Mouse (Mus musculus): Measurements from ENCODE around the gene Jam3. TPM values are rescaled to one million over a fixed set of nuclear protein-coding genes. Genes with fewer than 3 reads are reported as not detected.

Jam3 gene
- polyA plus RNA-seq, 1 experiment from 2014 or later, result 146 TPM

DNA sequence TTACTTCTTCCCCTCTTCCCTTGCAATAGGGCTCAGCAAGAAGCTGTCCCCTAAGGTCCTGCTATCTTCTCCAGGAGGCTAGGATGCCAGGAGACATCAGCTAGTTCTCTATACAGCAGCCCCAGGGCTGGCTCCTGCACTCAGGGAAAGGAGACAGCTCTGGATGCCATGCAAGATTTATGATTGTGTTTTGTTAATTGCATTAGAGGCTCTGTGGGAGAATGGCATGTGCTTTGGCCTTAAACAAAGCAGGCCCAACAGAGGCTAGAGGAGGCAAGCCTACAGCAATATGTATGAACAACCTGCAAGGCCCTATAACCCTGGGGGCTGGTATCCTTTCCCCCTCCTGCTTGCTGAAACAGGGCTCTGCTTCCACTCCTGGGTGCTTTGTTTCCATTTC is 30.6 kb upstream of the Jam3 start:
- no peak for DNase-seq (ENCODE audit: extremely low spot score, low spot score)
- H3K36me3 ChIP-seq (replicated peaks), result no peaks in the 10 kb centered on the region
- 0 out of 2 replicates have a peak overlapping the region, but pooled peaks have one; percentile 48 for H3K27ac ChIP-seq
- no peaks in the 10 kb centered on the region for H3K27me3 ChIP-seq (ENCODE audit: poor library complexity, severe bottlenecking)
- H3K9me3 ChIP-seq, result no peaks in the 10 kb centered on the region
- peaks cover 8% of the 10 kb centered on the region for H3K4me1 ChIP-seq
- H3K4me3 ChIP-seq, result no peak overlapping the region

DNA sequence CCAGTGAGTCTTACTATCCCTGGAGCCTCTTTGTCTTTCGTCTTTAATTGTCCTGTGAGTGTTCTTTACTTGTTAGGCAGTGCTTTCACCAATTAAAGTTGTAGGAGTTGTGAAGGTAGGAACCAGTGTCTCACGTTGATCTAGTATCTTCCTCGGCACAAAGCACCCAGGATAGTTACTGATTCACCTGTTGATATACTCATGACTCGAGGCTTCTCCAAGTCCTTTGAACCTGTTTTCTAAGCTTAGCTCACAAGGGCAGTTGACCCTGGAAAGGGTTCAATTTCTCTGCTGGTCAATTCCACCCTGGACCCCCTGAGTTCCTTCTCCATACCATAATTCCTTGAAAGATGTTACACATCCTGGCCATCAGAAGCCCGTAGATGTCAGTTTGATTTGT is 26.9 kb upstream of the Jam3 start:
- H3K27ac ChIP-seq, result no peak overlapping the region
- no peaks in the 10 kb centered on the region for H3K36me3 ChIP-seq (replicated peaks)
- H3K27me3 ChIP-seq (ENCODE audit: poor library complexity, severe bottlenecking), result no peaks in the 10 kb centered on the region
- H3K4me1 ChIP-seq, result peaks cover 8% of the 10 kb centered on the region
- no peak overlapping the region for H3K4me3 ChIP-seq
- no peak for DNase-seq (ENCODE audit: extremely low spot score, low spot score)
- H3K9me3 ChIP-seq, result no peaks in the 10 kb centered on the region
- WGBS, result 85% methylated on average over 5 of the region's 5 CpGs

DNA sequence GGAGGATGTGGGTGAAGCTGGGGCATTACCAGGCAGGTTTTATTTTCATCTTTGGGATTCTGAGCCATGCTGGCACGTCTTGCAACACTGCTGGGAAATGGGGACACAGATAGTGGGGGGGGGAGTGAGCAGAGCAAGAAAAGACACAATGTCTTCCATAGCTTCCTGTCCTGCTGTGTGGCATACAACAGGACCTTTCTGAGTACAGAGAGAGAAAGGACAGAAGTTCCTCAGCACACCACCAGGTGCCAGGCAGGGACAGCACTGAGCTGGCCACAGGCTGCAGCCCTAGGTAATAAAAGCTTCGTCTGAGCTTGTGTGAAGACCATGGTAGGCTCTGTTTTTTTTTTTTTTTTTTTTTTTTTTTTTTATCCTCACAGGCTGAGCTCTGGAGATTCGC is 25.3 kb upstream of the Jam3 start:
- H3K27ac ChIP-seq, result no peak overlapping the region
- H3K36me3 ChIP-seq (replicated peaks), result no peaks in the 10 kb centered on the region
- no peak for DNase-seq (ENCODE audit: extremely low spot score, low spot score)
- H3K4me3 ChIP-seq, result no peak overlapping the region
- WGBS, result 70% methylated on average over 3 of the region's 3 CpGs
- peaks cover 6% of the 10 kb centered on the region for H3K4me1 ChIP-seq
- H3K27me3 ChIP-seq (ENCODE audit: poor library complexity, severe bottlenecking), result no peaks in the 10 kb centered on the region
- H3K9me3 ChIP-seq, result no peaks in the 10 kb centered on the region

DNA sequence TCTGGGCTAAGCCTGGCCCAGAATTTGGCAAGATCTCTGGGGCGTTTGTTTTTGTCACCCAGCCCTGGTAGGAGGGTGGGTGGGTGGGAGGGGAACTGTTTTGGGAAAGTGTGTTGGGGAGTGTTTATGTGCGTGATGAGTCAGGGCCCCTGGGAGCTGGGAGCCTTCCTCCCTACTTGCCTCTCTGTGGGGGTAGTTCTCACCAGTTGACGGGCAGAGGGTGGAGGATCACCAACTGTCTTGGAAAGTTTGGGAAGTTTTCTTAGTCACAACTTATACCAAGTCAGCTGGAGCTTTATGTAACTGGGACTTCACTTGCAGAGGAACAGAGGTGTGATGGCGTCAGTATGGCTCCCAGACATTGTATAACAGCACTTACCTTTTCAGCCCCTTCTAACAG is 23.7 kb upstream of the Jam3 start:
- no peaks in the 10 kb centered on the region for H3K9me3 ChIP-seq

DNA sequence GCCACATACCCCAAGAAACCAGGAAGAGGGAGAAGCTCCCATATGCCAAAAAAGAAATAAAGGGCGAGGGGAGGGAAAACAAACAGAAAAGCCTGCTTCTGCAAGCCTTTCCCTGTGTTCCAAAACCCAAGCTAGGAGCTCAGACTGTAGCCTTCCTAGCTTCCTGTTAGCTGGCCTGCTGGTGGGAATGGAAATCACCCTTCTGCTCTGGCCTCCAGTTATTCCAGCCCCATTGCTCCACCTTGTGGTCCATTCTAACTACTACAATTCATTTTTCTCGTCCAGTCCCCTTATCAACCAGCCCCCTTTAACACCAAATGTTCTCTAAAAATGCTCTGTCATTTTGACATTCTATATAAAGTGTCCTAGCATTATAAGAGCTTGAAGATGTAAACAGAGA is 20.9 kb upstream of the Jam3 start:
- Histone ChIP-seq H3K4me1 (peaks cover 16% of the 10 kb centered on the region), H3K36me3 (replicated peaks) (no peaks in the 10 kb centered on the region), H3K4me3 (no peak overlapping the region), H3K27me3 (ENCODE audit: poor library complexity, severe bottlenecking) (no peaks in the 10 kb centered on the region), H3K27ac (no peak overlapping the region), H3K9me3 (no peaks in the 10 kb centered on the region)
- DNase-seq (ENCODE audit: extremely low spot score, low spot score), result peak; percentile 57
- 1% methylated on average over 2 of the region's 2 CpGs for WGBS

More for the DNA sequence above, 23.7 kb upstream of the Jam3 start:
- Histone ChIP-seq H3K27me3 (ENCODE audit: poor library complexity, severe bottlenecking) (no peaks in the 10 kb centered on the region), H3K4me1 (peaks cover 12% of the 10 kb centered on the region), H3K27ac (no peak overlapping the region), H3K4me3 (no peak overlapping the region), H3K36me3 (replicated peaks) (no peaks in the 10 kb centered on the region)
- WGBS, result 78% methylated on average over 4 of the region's 4 CpGs
- no peak for DNase-seq (ENCODE audit: extremely low spot score, low spot score)

DNA sequence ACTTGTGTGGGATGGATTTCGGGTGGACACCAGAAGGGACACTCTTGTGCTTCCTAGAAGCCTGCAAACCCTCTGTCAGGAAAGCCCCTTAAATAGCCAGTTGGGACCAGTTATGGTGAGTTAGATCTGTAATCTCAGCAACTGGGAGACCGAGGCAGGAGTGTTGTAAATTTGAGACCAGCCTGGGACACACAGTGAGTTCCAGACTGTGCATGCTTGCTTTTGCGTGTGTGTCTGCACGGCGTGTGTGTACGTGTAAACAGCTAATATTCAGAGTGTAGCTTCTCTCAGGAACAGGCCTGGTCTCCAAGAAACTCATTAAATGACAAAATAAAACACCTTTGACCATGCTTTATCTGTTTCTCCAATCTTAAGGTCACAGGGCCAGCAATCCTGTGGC is 20.5 kb upstream of the Jam3 start:
- no peak for DNase-seq (ENCODE audit: extremely low spot score, low spot score)
- Histone ChIP-seq H3K27me3 (ENCODE audit: poor library complexity, severe bottlenecking) (no peaks in the 10 kb centered on the region), H3K36me3 (replicated peaks) (no peaks in the 10 kb centered on the region), H3K9me3 (no peaks in the 10 kb centered on the region), H3K4me1 (peaks cover 16% of the 10 kb centered on the region), H3K27ac (no peak overlapping the region), H3K4me3 (no peak overlapping the region)
- 91% methylated on average over 6 of the region's 6 CpGs for WGBS

DNA sequence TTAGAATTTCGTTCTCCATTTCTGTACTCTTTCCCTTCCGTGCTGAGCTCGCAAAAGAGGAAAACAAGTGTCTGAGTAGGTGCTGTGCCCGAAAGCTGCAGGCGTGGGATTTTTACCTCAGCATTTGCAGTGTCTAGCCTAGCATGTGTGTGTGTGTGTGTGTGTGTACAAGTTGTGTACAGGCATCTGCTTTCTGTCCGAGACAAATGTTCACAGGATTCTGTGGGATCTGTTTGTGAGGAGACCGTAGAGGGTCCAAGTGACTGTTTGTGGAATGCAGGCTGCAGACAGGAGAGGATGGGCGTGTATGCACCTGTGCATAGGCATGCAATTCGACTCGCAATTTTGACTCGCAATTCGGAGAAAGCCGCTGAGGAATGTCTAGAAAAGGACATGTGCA is 20.0 kb upstream of the Jam3 start:
- peaks cover 16% of the 10 kb centered on the region for H3K4me1 ChIP-seq
- DNase-seq (ENCODE audit: extremely low spot score, low spot score), result no peak
- no peak overlapping the region for H3K27ac ChIP-seq
- H3K4me3 ChIP-seq, result no peak overlapping the region
- no peaks in the 10 kb centered on the region for H3K36me3 ChIP-seq (replicated peaks)
- WGBS, result 89% methylated on average over 13 of the region's 13 CpGs
- H3K27me3 ChIP-seq (ENCODE audit: poor library complexity, severe bottlenecking), result no peaks in the 10 kb centered on the region
- H3K9me3 ChIP-seq, result no peaks in the 10 kb centered on the region

DNA sequence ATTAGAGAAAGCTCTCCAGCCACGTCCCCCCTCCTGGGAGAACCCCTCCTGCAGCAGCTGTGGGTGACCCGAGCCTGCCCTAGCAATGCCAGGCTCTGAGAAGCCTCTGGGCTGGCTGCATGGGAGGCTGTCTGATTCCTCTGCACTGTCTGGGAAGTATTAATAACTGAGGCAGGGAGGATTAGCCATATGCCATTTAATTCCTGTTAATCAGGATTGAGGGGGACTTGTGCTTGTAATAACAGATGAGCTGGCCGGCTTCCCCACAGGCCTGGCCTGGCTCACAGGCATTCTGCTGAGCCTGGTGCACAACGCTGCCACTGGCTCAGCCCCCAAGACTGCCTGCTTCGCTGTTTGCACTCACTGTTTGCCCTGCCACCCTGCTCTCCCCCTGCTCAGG is 18.9 kb upstream of the Jam3 start:
- no peaks in the 10 kb centered on the region for H3K9me3 ChIP-seq
- WGBS, result 14% methylated on average over 5 of the region's 5 CpGs

DNA sequence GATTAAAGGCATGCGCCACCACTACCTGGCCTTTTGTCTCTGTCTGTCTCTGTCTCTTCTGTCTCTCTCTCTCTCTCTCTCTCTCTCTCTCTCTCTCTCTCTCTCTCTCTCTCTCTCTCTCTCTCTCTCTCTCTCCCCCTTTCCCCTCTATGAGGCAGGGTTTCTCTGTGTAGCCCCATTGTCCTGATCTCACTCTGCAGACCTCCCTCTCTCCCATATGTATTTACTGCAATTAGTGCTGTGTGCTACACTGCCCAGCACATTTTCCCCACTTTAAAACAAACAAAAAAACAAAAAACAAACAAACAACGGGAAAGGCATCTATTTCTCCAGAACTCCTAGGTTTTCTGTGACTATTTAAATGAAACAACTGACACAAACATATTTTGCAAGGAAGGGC is 18.4 kb upstream of the Jam3 start:
- H3K4me1 ChIP-seq, result peaks cover 16% of the 10 kb centered on the region
- peak overlapping the region; percentile 65; the same call in 1 of the 2 replicates for H3K27ac ChIP-seq
- DNase-seq (ENCODE audit: extremely low spot score, low spot score), result no peak
- no peak overlapping the region for H3K4me3 ChIP-seq
- WGBS, result 55% methylated on average over 2 of the region's 2 CpGs
- H3K36me3 ChIP-seq (replicated peaks), result no peaks in the 10 kb centered on the region
- no peaks in the 10 kb centered on the region for H3K27me3 ChIP-seq (ENCODE audit: poor library complexity, severe bottlenecking)
- no peaks in the 10 kb centered on the region for H3K9me3 ChIP-seq

More for the DNA sequence above, 18.9 kb upstream of the Jam3 start:
- Histone ChIP-seq H3K27me3 (ENCODE audit: poor library complexity, severe bottlenecking) (no peaks in the 10 kb centered on the region), H3K27ac (peak overlapping the region; percentile 65; the same call in 1 of the 2 replicates), H3K36me3 (replicated peaks) (no peaks in the 10 kb centered on the region), H3K4me1 (peaks cover 16% of the 10 kb centered on the region), H3K4me3 (no peak overlapping the region)
- DNase-seq (ENCODE audit: extremely low spot score, low spot score), result no peak

DNA sequence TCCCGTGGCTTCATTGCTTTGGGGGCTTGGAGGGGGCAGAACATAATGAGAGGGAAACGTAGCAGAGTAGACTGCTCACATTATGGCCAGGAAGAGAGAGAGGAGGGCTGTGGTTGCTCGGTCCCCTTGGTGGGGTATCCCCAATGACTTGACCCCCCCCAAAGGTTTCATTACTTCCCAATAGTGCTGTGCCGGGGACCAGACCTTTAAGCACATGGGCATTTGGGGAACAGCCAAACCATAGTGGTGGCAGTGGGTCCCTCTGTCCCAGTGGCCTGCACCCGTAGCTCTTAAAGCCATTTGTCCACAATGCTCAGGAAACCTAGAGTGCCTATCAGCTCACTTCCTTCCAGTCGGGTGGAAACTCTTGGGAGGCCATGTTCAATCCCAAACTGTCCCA is 17.6 kb upstream of the Jam3 start:
- WGBS, result 86% methylated on average over 6 of the region's 6 CpGs
- Histone ChIP-seq H3K27ac (no peak overlapping the region), H3K36me3 (replicated peaks) (no peaks in the 10 kb centered on the region), H3K4me3 (no peak overlapping the region), H3K9me3 (no peaks in the 10 kb centered on the region), H3K4me1 (peaks cover 16% of the 10 kb centered on the region), H3K27me3 (ENCODE audit: poor library complexity, severe bottlenecking) (no peaks in the 10 kb centered on the region)
- DNase-seq (ENCODE audit: extremely low spot score, low spot score), result no peak

DNA sequence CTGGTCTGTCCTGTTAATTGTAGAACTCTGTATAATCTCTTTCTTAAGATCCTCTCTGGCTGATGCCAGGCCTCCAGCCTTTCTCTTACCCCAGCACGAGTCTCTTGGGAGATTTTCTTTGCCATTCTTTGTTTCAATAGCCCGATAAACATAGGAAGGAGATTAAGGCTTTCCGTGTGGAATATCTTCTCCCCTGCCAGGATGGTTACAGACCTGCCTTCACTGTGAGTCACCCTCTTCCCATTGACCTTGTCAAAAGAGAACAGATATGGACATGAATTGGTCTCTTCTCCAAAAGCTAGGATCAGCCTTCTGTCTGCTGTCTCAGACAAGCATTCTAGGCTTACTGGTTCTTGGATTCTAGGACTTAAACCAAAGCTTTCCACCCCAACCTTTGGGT is 15.5 kb upstream of the Jam3 start:
- Histone ChIP-seq H3K36me3 (replicated peaks) (no peaks in the 10 kb centered on the region), H3K4me1 (peaks cover 22% of the 10 kb centered on the region), H3K27ac (no peak overlapping the region), H3K27me3 (ENCODE audit: poor library complexity, severe bottlenecking) (no peaks in the 10 kb centered on the region), H3K4me3 (no peak overlapping the region), H3K9me3 (no peaks in the 10 kb centered on the region)
- no peak for DNase-seq (ENCODE audit: extremely low spot score, low spot score)
- 64% methylated on average over 3 of the region's 3 CpGs for WGBS

DNA sequence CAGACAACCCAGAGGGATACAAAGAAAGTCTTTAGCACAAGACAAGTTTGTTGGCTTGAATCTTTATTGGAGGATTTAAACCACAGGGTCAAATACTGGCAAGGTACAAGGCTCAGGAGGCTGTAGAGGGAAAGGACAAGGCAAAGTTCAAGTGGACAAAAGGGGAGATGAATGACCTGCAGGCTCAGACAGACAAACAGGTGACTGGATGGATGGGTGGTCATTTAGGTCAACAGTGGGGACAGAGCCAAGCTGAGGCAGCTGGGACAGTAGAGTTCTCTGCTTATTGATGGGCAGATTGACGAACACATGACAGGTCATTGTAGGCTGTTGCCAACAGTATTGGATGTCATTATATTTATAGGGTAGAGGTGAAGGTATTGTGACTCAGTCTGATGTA is 11.8 kb upstream of the Jam3 start:
- Histone ChIP-seq H3K4me1 (peaks cover 37% of the 10 kb centered on the region), H3K27ac (no peak overlapping the region), H3K36me3 (replicated peaks) (no peaks in the 10 kb centered on the region), H3K9me3 (no peaks in the 10 kb centered on the region), H3K4me3 (no peak overlapping the region), H3K27me3 (ENCODE audit: poor library complexity, severe bottlenecking) (no peaks in the 10 kb centered on the region)
- 94% methylated on average over 1 of the region's 1 CpGs for WGBS
- DNase-seq (ENCODE audit: extremely low spot score, low spot score), result no peak

DNA sequence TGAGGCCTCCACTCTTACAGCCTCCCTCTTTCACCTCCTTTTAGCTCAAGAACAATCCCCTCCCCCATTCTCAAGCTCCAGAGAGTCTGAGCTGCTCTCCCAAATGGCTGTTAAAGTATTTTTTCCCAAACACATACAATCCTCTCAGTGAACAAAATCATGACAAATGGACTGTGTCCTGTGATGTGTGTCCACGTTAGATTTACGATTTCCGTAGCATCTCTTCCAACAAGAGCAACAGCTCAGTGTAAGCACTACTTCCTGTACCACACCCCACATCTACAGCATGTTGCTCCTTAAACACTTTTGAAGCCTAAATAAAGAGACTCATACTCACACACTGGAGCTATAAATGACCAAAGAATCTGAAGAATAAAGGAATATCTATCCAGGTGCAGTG is 10.4 kb upstream of the Jam3 start:
- no peak for DNase-seq (ENCODE audit: extremely low spot score, low spot score)
- WGBS, result 83% methylated on average over 3 of the region's 3 CpGs
- peaks cover 37% of the 10 kb centered on the region for H3K4me1 ChIP-seq
- H3K27me3 ChIP-seq (ENCODE audit: poor library complexity, severe bottlenecking), result no peaks in the 10 kb centered on the region
- H3K9me3 ChIP-seq, result no peaks in the 10 kb centered on the region
- no peaks in the 10 kb centered on the region for H3K36me3 ChIP-seq (replicated peaks)
- no peak overlapping the region for H3K4me3 ChIP-seq
- peak overlapping the region; percentile 76; the same call in 1 of the 2 replicates for H3K27ac ChIP-seq

DNA sequence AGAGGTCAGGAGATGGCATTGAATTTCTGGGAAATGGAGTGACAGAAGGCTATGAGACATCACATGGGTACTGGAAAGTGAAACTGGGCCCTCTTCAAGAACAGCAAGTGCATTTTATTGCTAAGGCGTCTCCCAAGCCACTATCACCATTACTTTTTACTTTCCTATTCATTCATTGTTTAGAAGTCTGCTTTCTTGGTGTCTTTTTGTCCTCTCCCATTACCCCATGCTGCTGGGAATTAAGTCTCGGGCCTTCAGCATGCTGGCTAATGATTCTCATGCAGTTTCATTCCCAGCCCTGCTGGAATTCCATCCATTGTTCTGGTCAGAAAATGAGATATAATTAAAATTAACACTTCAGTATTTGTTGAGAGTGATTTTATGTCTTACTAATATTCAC is 9.7 kb upstream of the Jam3 start:
- no peak for DNase-seq (ENCODE audit: extremely low spot score, low spot score)
- Histone ChIP-seq H3K36me3 (replicated peaks) (no peaks in the 10 kb centered on the region), H3K27ac (peak overlapping the region; percentile 76), H3K27me3 (ENCODE audit: poor library complexity, severe bottlenecking) (no peaks in the 10 kb centered on the region), H3K4me1 (peaks cover 37% of the 10 kb centered on the region), H3K9me3 (no peaks in the 10 kb centered on the region), H3K4me3 (no peak overlapping the region)
- WGBS, result 17% methylated on average over 2 of the region's 2 CpGs

Measured in forebrain, embryonic 10.5 days (tissue).